Mouse (Mus musculus) cerebellum, adult 11-12 months (tissue): ENCODE data around the gene Ctdnep1.
A peak's percentile ranks its signal among the peaks of the same experiment; 100 is the strongest.
"Not testable (repeated sequence)": the region's sequence is repeated elsewhere in the genome, so short reads cannot be mapped to it uniquely, and the experiment has no call there.

Experiments
- DNase-seq: peaks from one replicate; pipeline ENCODE4 v3.0.0; 2022

Ctdnep1 gene

GRCm38 (mm10) chr11:70014880-70015558, 34.1 kb downstream of the Ctdnep1 start, which contains the start of gene Acadvl:
Gene Acadvl (minus strand): TSS chr11:70015411.
- peak; percentile 90 for DNase-seq

GRCm38 (mm10) chr11:70015677-70016076, 34.7 kb downstream of the Ctdnep1 start:
- no peak for DNase-seq

GRCm38 (mm10) chr11:70016177-70016576, 35.2 kb downstream of the Ctdnep1 start:
- DNase-seq: not testable (repeated sequence)

GRCm38 (mm10) chr11:70016669-70017068, 35.7 kb downstream of the Ctdnep1 start, which contains the start of gene Dlg4:
Gene Dlg4 (plus strand): TSS chr11:70016942.
- DNase-seq: no peak

GRCm38 (mm10) chr11:70017199-70017767, 36.3 kb downstream of the Ctdnep1 start:
- DNase-seq: no peak

- peak; percentile 78 for DNase-seq
Observed at GRCm38 (mm10) chr11:70018131-70018990, 37.4 kb downstream of the Ctdnep1 start.

GRCm38 (mm10) chr11:70019495-70020021, 38.6 kb downstream of the Ctdnep1 start:
- no peak for DNase-seq

GRCm38 (mm10) chr11:70020022-70020631, 39.2 kb downstream of the Ctdnep1 start:
- peak; percentile 75 for DNase-seq

GRCm38 (mm10) chr11:70020731-70021263, 39.8 kb downstream of the Ctdnep1 start:
- DNase-seq: peak; percentile 88

GRCm38 (mm10) chr11:70021264-70022132, 40.5 kb downstream of the Ctdnep1 start:
- DNase-seq: peak; percentile 97

- DNase-seq: peak; percentile 46
Observed at GRCm38 (mm10) chr11:70023481-70024150, 42.7 kb downstream of the Ctdnep1 start.

- peak; percentile 52 for DNase-seq
Observed at GRCm38 (mm10) chr11:70024151-70024514, 43.2 kb downstream of the Ctdnep1 start.

- peak; percentile 80 for DNase-seq
Observed at GRCm38 (mm10) chr11:70026689-70027088, 45.7 kb downstream of the Ctdnep1 start.

- DNase-seq: peak; percentile 82
Observed at GRCm38 (mm10) chr11:70027397-70027796, 46.4 kb downstream of the Ctdnep1 start.

- DNase-seq: peak; percentile 55
Observed at GRCm38 (mm10) chr11:70028401-70029129, 47.6 kb downstream of the Ctdnep1 start.

GRCm38 (mm10) chr11:70029130-70029801, 48.3 kb downstream of the Ctdnep1 start:
- peak; percentile 82 for DNase-seq

- DNase-seq: no peak
Observed at GRCm38 (mm10) chr11:70029829-70030550, 49.0 kb downstream of the Ctdnep1 start.

GRCm38 (mm10) chr11:70030651-70031320, 49.8 kb downstream of the Ctdnep1 start:
- DNase-seq: no peak
